Mouse (Mus musculus): ENCODE results near the gene S1pr4. TPM values are rescaled to one million over a fixed set of nuclear protein-coding genes. Genes with fewer than 3 reads are reported as not detected.
A peak's percentile ranks its signal among the peaks of the same experiment; 100 is the strongest.

The S1pr4 gene
- polyA plus RNA-seq, 1 experiment from 2014 or later, result 0.29 TPM

- H3K36me3 ChIP-seq (ENCODE audit: control insufficient read depth, insufficient read depth, low read length), result 0 out of 2 replicates have a peak, but pooled peaks cover 15% of the 10 kb centered on the region
- no peaks in the 10 kb centered on the region for H3K27me3 ChIP-seq (ENCODE audit: control insufficient read depth, insufficient read depth, low read length)
- peak within 1 kb of the TSS; percentile 76 for H3K9ac ChIP-seq (replicated peaks; ENCODE audit: low read depth, low read length)
- peak within 1 kb of the TSS; percentile 92 for H3K4me2 ChIP-seq (ENCODE audit: low read depth, low read length)
- peak within 1 kb of the TSS; percentile 60 for H3K27ac ChIP-seq (ENCODE audit: low read depth, low read length)
- H3K4me1 ChIP-seq (ENCODE audit: control insufficient read depth, insufficient read depth, low read length), result peaks cover 19% of the 10 kb centered on the region
- ATAC-seq (ENCODE audit: low read depth), result peak; percentile 95
- H3K9me3 ChIP-seq (ENCODE audit: control insufficient read depth, low read length), result no peaks in the 10 kb centered on the region
- H3K4me3 ChIP-seq (ENCODE audit: low read depth, low read length), result peak within 1 kb of the TSS; percentile 72
- under 1% methylated on average over 45 of the region's 45 CpGs for WGBS
Measured at GRCm38 (mm10) chr10:81496264-81496901, 3.5 kb downstream of the S1pr4 start, which contains the start of gene Ncln. Gene Ncln (minus strand): TSS chr10:81496392.

GRCm38 (mm10) chr10:81495616-81496263 lies 4.2 kb downstream of the S1pr4 start:
- H3K27me3 ChIP-seq (ENCODE audit: control insufficient read depth, insufficient read depth, low read length), result no peaks in the 10 kb centered on the region
- WGBS, result 2% methylated on average over 41 of the region's 41 CpGs

GRCm38 (mm10) chr10:81495151-81495550 lies 4.8 kb downstream of the S1pr4 start:
- H3K27me3 ChIP-seq (ENCODE audit: control insufficient read depth, insufficient read depth, low read length), result no peaks in the 10 kb centered on the region
- H3K9me3 ChIP-seq (ENCODE audit: control insufficient read depth, low read length), result no peaks in the 10 kb centered on the region
- 75% methylated on average over 6 of the region's 6 CpGs for WGBS
- peak overlapping the region; percentile 92 for H3K4me2 ChIP-seq (ENCODE audit: low read depth, low read length)
- no peak overlapping the region for H3K27ac ChIP-seq (ENCODE audit: low read depth, low read length)
- peak overlapping the region; percentile 76 for H3K9ac ChIP-seq (replicated peaks; ENCODE audit: low read depth, low read length)
- no peak for ATAC-seq (ENCODE audit: low read depth)
- H3K4me3 ChIP-seq (ENCODE audit: low read depth, low read length), result peak overlapping the region; percentile 72
- peaks cover 20% of the 10 kb centered on the region for H3K36me3 ChIP-seq (ENCODE audit: control insufficient read depth, insufficient read depth, low read length)
- peaks cover 19% of the 10 kb centered on the region for H3K4me1 ChIP-seq (ENCODE audit: control insufficient read depth, insufficient read depth, low read length)

More at GRCm38 (mm10) chr10:81495616-81496263, 4.2 kb downstream of the S1pr4 start:
- H3K4me1 ChIP-seq (ENCODE audit: control insufficient read depth, insufficient read depth, low read length), result peaks cover 19% of the 10 kb centered on the region
- H3K27ac ChIP-seq (ENCODE audit: low read depth, low read length), result peak overlapping the region; percentile 29; the same call in 1 of the 2 replicates
- ATAC-seq (ENCODE audit: low read depth), result peak; percentile 41
- peak overlapping the region; percentile 92 for H3K4me2 ChIP-seq (ENCODE audit: low read depth, low read length)
- H3K9me3 ChIP-seq (ENCODE audit: control insufficient read depth, low read length), result no peaks in the 10 kb centered on the region
- H3K4me3 ChIP-seq (ENCODE audit: low read depth, low read length), result peak overlapping the region; percentile 72
- peak overlapping the region; percentile 76 for H3K9ac ChIP-seq (replicated peaks; ENCODE audit: low read depth, low read length)
- peaks cover 15% of the 10 kb centered on the region for H3K36me3 ChIP-seq (ENCODE audit: control insufficient read depth, insufficient read depth, low read length)

- no peak for ATAC-seq (ENCODE audit: low read depth)
- Histone ChIP-seq H3K27me3 (ENCODE audit: control insufficient read depth, insufficient read depth, low read length) (no peaks in the 10 kb centered on the region), H3K9ac (replicated peaks; ENCODE audit: low read depth, low read length) (peak overlapping the region; percentile 76; the same call in 1 of the 2 replicates), H3K4me1 (ENCODE audit: control insufficient read depth, insufficient read depth, low read length) (peaks cover 19% of the 10 kb centered on the region), H3K4me2 (ENCODE audit: low read depth, low read length) (peak overlapping the region; percentile 92; the same call in 1 of the 2 replicates), H3K4me3 (ENCODE audit: low read depth, low read length) (no peak overlapping the region), H3K36me3 (ENCODE audit: control insufficient read depth, insufficient read depth, low read length) (peaks cover 26% of the 10 kb centered on the region), H3K27ac (ENCODE audit: low read depth, low read length) (no peak overlapping the region), H3K9me3 (ENCODE audit: control insufficient read depth, low read length) (no peaks in the 10 kb centered on the region)
- WGBS, result 88% methylated on average over 11 of the region's 11 CpGs
Measured at GRCm38 (mm10) chr10:81494260-81495041, 5.5 kb downstream of the S1pr4 start.

- peaks cover 19% of the 10 kb centered on the region for H3K4me1 ChIP-seq (ENCODE audit: control insufficient read depth, insufficient read depth, low read length)
Measured at GRCm38 (mm10) chr10:81493601-81494220, 6.2 kb downstream of the S1pr4 start.

GRCm38 (mm10) chr10:81492606-81493240 lies 7.2 kb downstream of the S1pr4 start:
- Histone ChIP-seq H3K4me1 (ENCODE audit: control insufficient read depth, insufficient read depth, low read length) (peaks cover 19% of the 10 kb centered on the region), H3K4me3 (ENCODE audit: low read depth, low read length) (no peak overlapping the region), H3K36me3 (ENCODE audit: control insufficient read depth, insufficient read depth, low read length) (peaks cover 42% of the 10 kb centered on the region), H3K27ac (ENCODE audit: low read depth, low read length) (no peak overlapping the region), H3K9me3 (ENCODE audit: control insufficient read depth, low read length) (no peaks in the 10 kb centered on the region), H3K27me3 (ENCODE audit: control insufficient read depth, insufficient read depth, low read length) (no peaks in the 10 kb centered on the region), H3K9ac (replicated peaks; ENCODE audit: low read depth, low read length) (no peak overlapping the region), H3K4me2 (ENCODE audit: low read depth, low read length) (no peak overlapping the region)
- ATAC-seq (ENCODE audit: low read depth), result no peak
- 88% methylated on average over 11 of the region's 11 CpGs for WGBS

More at GRCm38 (mm10) chr10:81493601-81494220, 6.2 kb downstream of the S1pr4 start:
- WGBS, result 89% methylated on average over 7 of the region's 8 CpGs
- peaks cover 33% of the 10 kb centered on the region for H3K36me3 ChIP-seq (ENCODE audit: control insufficient read depth, insufficient read depth, low read length)
- H3K4me3 ChIP-seq (ENCODE audit: low read depth, low read length), result no peak overlapping the region
- H3K4me2 ChIP-seq (ENCODE audit: low read depth, low read length), result no peak overlapping the region
- no peaks in the 10 kb centered on the region for H3K9me3 ChIP-seq (ENCODE audit: control insufficient read depth, low read length)
- no peak for ATAC-seq (ENCODE audit: low read depth)
- no peak overlapping the region for H3K9ac ChIP-seq (replicated peaks; ENCODE audit: low read depth, low read length)
- no peaks in the 10 kb centered on the region for H3K27me3 ChIP-seq (ENCODE audit: control insufficient read depth, insufficient read depth, low read length)
- no peak overlapping the region for H3K27ac ChIP-seq (ENCODE audit: low read depth, low read length)

GRCm38 (mm10) chr10:81491018-81491417 lies 8.9 kb downstream of the S1pr4 start:
- H3K36me3 ChIP-seq (ENCODE audit: control insufficient read depth, insufficient read depth, low read length), result peaks cover 55% of the 10 kb centered on the region
- no peak overlapping the region for H3K27ac ChIP-seq (ENCODE audit: low read depth, low read length)
- no peak overlapping the region for H3K4me2 ChIP-seq (ENCODE audit: low read depth, low read length)
- no peak for ATAC-seq (ENCODE audit: low read depth)
- no peak overlapping the region for H3K9ac ChIP-seq (replicated peaks; ENCODE audit: low read depth, low read length)
- H3K4me1 ChIP-seq (ENCODE audit: control insufficient read depth, insufficient read depth, low read length), result peaks cover 12% of the 10 kb centered on the region
- 93% methylated on average over 9 of the region's 9 CpGs for WGBS
- no peaks in the 10 kb centered on the region for H3K9me3 ChIP-seq (ENCODE audit: control insufficient read depth, low read length)
- H3K27me3 ChIP-seq (ENCODE audit: control insufficient read depth, insufficient read depth, low read length), result no peaks in the 10 kb centered on the region
- H3K4me3 ChIP-seq (ENCODE audit: low read depth, low read length), result no peak overlapping the region

- 90% methylated on average over 14 of the region's 14 CpGs for WGBS
- Histone ChIP-seq H3K9me3 (ENCODE audit: control insufficient read depth, low read length) (no peaks in the 10 kb centered on the region), H3K27ac (ENCODE audit: low read depth, low read length) (no peak overlapping the region), H3K9ac (replicated peaks; ENCODE audit: low read depth, low read length) (no peak overlapping the region), H3K36me3 (ENCODE audit: control insufficient read depth, insufficient read depth, low read length) (peaks cover 55% of the 10 kb centered on the region), H3K4me3 (ENCODE audit: low read depth, low read length) (no peak overlapping the region), H3K4me1 (ENCODE audit: control insufficient read depth, insufficient read depth, low read length) (peaks cover 4% of the 10 kb centered on the region), H3K4me2 (ENCODE audit: low read depth, low read length) (no peak overlapping the region), H3K27me3 (ENCODE audit: control insufficient read depth, insufficient read depth, low read length) (no peaks in the 10 kb centered on the region)
- ATAC-seq (ENCODE audit: low read depth), result no peak
Measured at GRCm38 (mm10) chr10:81489941-81490340, 10.0 kb downstream of the S1pr4 start.
